Mouse (Mus musculus) heart, embryonic 14.5 days (tissue): ENCODE measurements around the gene Thbs3. TPM values are rescaled to one million over a fixed set of nuclear protein-coding genes. Genes with fewer than 3 reads are reported as not detected.

Experiments used
- ATAC-seq: fragments of 200-750 bp; cut with Nextera tagmentation; 2 replicates; pipeline ENCODE4 v1.8.0; 2017; ENCODE audit warnings: low read depth, moderate TSS enrichment; ENCODE audit not compliant: insufficient number of reproducible peaks, insufficient read depth, low FRiP score
- H3K27ac ChIP-seq, 2 experiments: fragments of 200-500 bp in 1 of 2; fragments of 300-500 bp in 1 of 2; sonication (generic) in 1 of 2; replicated peaks in 1 of 2; 2 replicates each; pipeline ENCODE4 v1.5.1; 2012 to 2014; ENCODE audit warnings: low read depth in 2 of 2, low read length in 2 of 2, control low read depth in 1 of 2, mild to moderate bottlenecking in 1 of 2, mixed read lengths in 1 of 2; ENCODE audit not compliant: control insufficient read depth in 1 of 2, insufficient read depth in 1 of 2
- H3K27me3 ChIP-seq: fragments of 300-500 bp; sonication (generic); 2 replicates; pipeline ENCODE4 v1.6.1; 2014; ENCODE audit warnings: mild to moderate bottlenecking, low read length, control low read depth; ENCODE audit not compliant: control insufficient read depth, insufficient read depth
- H3K36me3 ChIP-seq: fragments of 300-500 bp; sonication (generic); 2 replicates; pipeline ENCODE4 v1.6.1; 2014; ENCODE audit warnings: mild to moderate bottlenecking, control low read depth, low read length, mixed read lengths; ENCODE audit not compliant: control insufficient read depth, insufficient read depth
- H3K4me1 ChIP-seq, 2 experiments: fragments of 200-500 bp in 1 of 2; fragments of 300-500 bp in 1 of 2; sonication (generic) in 1 of 2; 2 replicates each; pipeline ENCODE4 v1.6.1; 2012 to 2014; ENCODE audit warnings: low read length in 2 of 2, control low read depth in 1 of 2, mixed read lengths in 1 of 2; ENCODE audit not compliant: control insufficient read depth in 2 of 2, insufficient read depth in 2 of 2
- H3K4me2 ChIP-seq: fragments of 300-500 bp; sonication (generic); 2 replicates; pipeline ENCODE4 v1.6.1; 2014; ENCODE audit warnings: mild to moderate bottlenecking, low read length
- H3K4me3 ChIP-seq, 2 experiments: fragments of 200-500 bp in 1 of 2; fragments of 300-500 bp in 1 of 2; sonication (generic) in 1 of 2; 2 replicates each; pipeline ENCODE4 v1.5.1; 2012 to 2014; ENCODE audit warnings: low read length in 2 of 2, mild to moderate bottlenecking in 2 of 2, control low read depth in 1 of 2, low read depth in 1 of 2, moderate library complexity in 1 of 2; ENCODE audit not compliant: control insufficient read depth in 1 of 2, insufficient read depth in 1 of 2
- H3K9ac ChIP-seq: fragments of 300-500 bp; sonication (generic); 2 replicates; pipeline ENCODE4 v1.6.1; 2014; ENCODE audit warnings: mild to moderate bottlenecking, low read length
- H3K9me3 ChIP-seq: fragments of 300-500 bp; sonication (generic); 2 replicates; pipeline ENCODE4 v1.6.1; 2016; ENCODE audit warnings: low read length, control low read depth; ENCODE audit not compliant: control insufficient read depth
- WGBS: fragments of 180-500 bp; shearing (Covaris S2); extraction: QIAGEN DNeasy Blood & Tissue Kit; methylation state at CpG from one replicate; pipeline ENCODE4 v1.1.7; 2014; 5-methylcytosine and 5-hydroxymethylcytosine counted together
- polyA plus RNA-seq: library from polyadenylated mRNA; unstranded; fragments of >200 nt; fragmentation: Nextera tagmentation; extraction: Ambion mirVana; gene quantifications from 2 replicates; pipeline ENCODE4 v1.2.1, GENCODE M21; 2014

The Thbs3 gene
- polyA plus RNA-seq, 1 experiment from 2014 or later: 14.5 TPM

GRCm38 (mm10) chr3:89178107-89178385 is 36.9 kb upstream of the Thbs3 start:
- WGBS: 5% methylated on average over 6 of the region's 6 CpGs

GRCm38 (mm10) chr3:89179056-89179455 is 35.9 kb upstream of the Thbs3 start:
- no peak overlapping the region for H3K27ac ChIP-seq
- H3K4me3 ChIP-seq: no peak overlapping the region
- no peak for ATAC-seq
- no peak overlapping the region for H3K4me2 ChIP-seq
- H3K9me3 ChIP-seq: no peaks in the 10 kb centered on the region
- peaks cover 65% of the 10 kb centered on the region for H3K36me3 ChIP-seq
- H3K27me3 ChIP-seq: no peaks in the 10 kb centered on the region
- 89% methylated on average over 11 of the region's 11 CpGs for WGBS
- no peak overlapping the region for H3K9ac ChIP-seq
- peaks cover 11 to 17% of the 10 kb centered on the region in 2 experiments for H3K4me1 ChIP-seq

More at GRCm38 (mm10) chr3:89178107-89178385, 36.9 kb upstream of the Thbs3 start:
- Histone ChIP-seq H3K4me3 (peak overlapping the region; percentile 64 to 95), H3K4me1 (peaks cover 4 to 11% of the 10 kb centered on the region in 2 experiments), H3K27me3 (no peaks in the 10 kb centered on the region), H3K27ac (peak overlapping the region; percentile 71 to 81), H3K9me3 (no peaks in the 10 kb centered on the region), H3K36me3 (peaks cover 75% of the 10 kb centered on the region), H3K9ac (peak overlapping the region; percentile 81), H3K4me2 (peak overlapping the region; percentile 86)
- ATAC-seq: no peak

GRCm38 (mm10) chr3:89181749-89182500 is 33.1 kb upstream of the Thbs3 start:
- ATAC-seq: no peak
- no peak overlapping the region for H3K4me3 ChIP-seq
- no peak overlapping the region for H3K9ac ChIP-seq
- no peak overlapping the region for H3K4me2 ChIP-seq
- H3K27me3 ChIP-seq: no peaks in the 10 kb centered on the region
- H3K4me1 ChIP-seq: peaks cover 11 to 17% of the 10 kb centered on the region in 2 experiments
- H3K27ac ChIP-seq: no peak overlapping the region
- H3K36me3 ChIP-seq: peaks cover 42% of the 10 kb centered on the region
- H3K9me3 ChIP-seq: no peaks in the 10 kb centered on the region
- WGBS: 93% methylated on average over 27 of the region's 27 CpGs

- Histone ChIP-seq H3K27me3 (no peaks in the 10 kb centered on the region), H3K4me2 (peak overlapping the region; percentile 82), H3K4me3 (peak overlapping the region in 1 of 2 experiments; percentile 48; a peak in 3 of 4 replicates), H3K4me1 (peaks cover 11 to 17% of the 10 kb centered on the region in 2 experiments), H3K9me3 (no peaks in the 10 kb centered on the region), H3K36me3 (peaks cover 42% of the 10 kb centered on the region), H3K27ac (no peak overlapping the region; a peak in 1 of 4 replicates), H3K9ac (peak overlapping the region; percentile 81)
- ATAC-seq: no peak
- WGBS: 43% methylated on average over 7 of the region's 7 CpGs
These were observed 32.4 kb upstream of the Thbs3 start for GRCm38 (mm10) chr3:89182531-89183057.

GRCm38 (mm10) chr3:89183058-89183958 is 31.7 kb upstream of the Thbs3 start, which contains the start of gene Fam189b:
Fam189b (plus strand) TSS chr3:89183143.
- no peaks in the 10 kb centered on the region for H3K27me3 ChIP-seq
- peak within 1 kb of the TSS; percentile 81 for H3K9ac ChIP-seq
- H3K4me1 ChIP-seq: peaks cover 9 to 15% of the 10 kb centered on the region in 2 experiments
- no peaks in the 10 kb centered on the region for H3K9me3 ChIP-seq
- peak within 1 kb of the TSS; percentile 48 to 79 for H3K4me3 ChIP-seq
- peak within 1 kb of the TSS; percentile 82 for H3K4me2 ChIP-seq
- 6% methylated on average over 39 of the region's 39 CpGs for WGBS
- peak within 1 kb of the TSS; percentile 41 to 53; a peak in 3 of 4 replicates for H3K27ac ChIP-seq
- ATAC-seq: peak; percentile 89
- peaks cover 48% of the 10 kb centered on the region for H3K36me3 ChIP-seq

GRCm38 (mm10) chr3:89183959-89184315 is 31.0 kb upstream of the Thbs3 start:
- WGBS: 83% methylated on average over 6 of the region's 6 CpGs

GRCm38 (mm10) chr3:89187197-89187596 is 27.8 kb upstream of the Thbs3 start:
- H3K4me2 ChIP-seq: no peak overlapping the region
- no peak overlapping the region for H3K9ac ChIP-seq
- WGBS: 36% methylated on average over 23 of the region's 23 CpGs
- no peaks in the 10 kb centered on the region for H3K9me3 ChIP-seq
- no peak overlapping the region for H3K27ac ChIP-seq
- H3K27me3 ChIP-seq: no peaks in the 10 kb centered on the region
- peaks cover 20% of the 10 kb centered on the region for H3K36me3 ChIP-seq
- H3K4me1 ChIP-seq: peaks cover 9 to 11% of the 10 kb centered on the region in 2 experiments
- ATAC-seq: no peak
- no peak overlapping the region for H3K4me3 ChIP-seq

More at GRCm38 (mm10) chr3:89183959-89184315, 31.0 kb upstream of the Thbs3 start:
- Histone ChIP-seq H3K4me1 (peaks cover 9 to 11% of the 10 kb centered on the region in 2 experiments), H3K27me3 (no peaks in the 10 kb centered on the region), H3K4me2 (peak overlapping the region; percentile 82), H3K9me3 (no peaks in the 10 kb centered on the region), H3K36me3 (peaks cover 53% of the 10 kb centered on the region), H3K27ac (no peak overlapping the region), H3K9ac (peak overlapping the region; percentile 81), H3K4me3 (peak overlapping the region; percentile 48 to 79)
- ATAC-seq: no peak
